Mouse (Mus musculus) neural tube, embryonic 13.5 days (tissue): ENCODE data around the gene Trpm6. TPM values are rescaled to one million over a fixed set of nuclear protein-coding genes. Genes with fewer than 3 reads are reported as not detected.

ENCODE experiments used
- ATAC-seq: fragments of 200-750 bp; cut with Nextera tagmentation; 2 replicates; pipeline ENCODE4 v1.8.0; 2017; ENCODE audit warnings: low read depth, mild to moderate bottlenecking, moderate TSS enrichment, moderate library complexity
- H3K27ac ChIP-seq: fragments of 300-500 bp; sonication (generic); replicated peaks from 2 replicates; pipeline ENCODE4 v1.5.1; 2015; ENCODE audit warnings: moderate library complexity, mild to moderate bottlenecking, inconsistent platforms
- H3K27me3 ChIP-seq: fragments of 300-500 bp; sonication (generic); 2 replicates; pipeline ENCODE4 v1.6.1; 2015; ENCODE audit warnings: mild to moderate bottlenecking, inconsistent platforms
- H3K36me3 ChIP-seq: fragments of 300-500 bp; sonication (generic); 2 replicates; pipeline ENCODE4 v1.6.1; 2015; ENCODE audit warnings: mild to moderate bottlenecking, inconsistent platforms
- H3K4me1 ChIP-seq: fragments of 300-500 bp; sonication (generic); replicated peaks from 2 replicates; pipeline ENCODE4 v1.6.1; 2015; ENCODE audit warnings: inconsistent platforms
- H3K4me2 ChIP-seq: fragments of 300-500 bp; sonication (generic); 2 replicates; pipeline ENCODE4 v1.6.1; 2015; ENCODE audit warnings: inconsistent platforms, mild to moderate bottlenecking, moderate library complexity
- H3K4me3 ChIP-seq: fragments of 300-500 bp; sonication (generic); 2 replicates; pipeline ENCODE4 v1.5.1; 2015; ENCODE audit warnings: mild to moderate bottlenecking, inconsistent platforms
- H3K9ac ChIP-seq: fragments of 300-500 bp; sonication (generic); 2 replicates; pipeline ENCODE4 v1.6.1; 2015; ENCODE audit warnings: moderate library complexity, mild to moderate bottlenecking, inconsistent platforms
- H3K9me3 ChIP-seq: fragments of 300-500 bp; sonication (generic); 2 replicates; pipeline ENCODE4 v1.6.1; 2016; ENCODE audit warnings: inconsistent platforms
- WGBS: fragments of 180-500 bp; shearing (Covaris S2); methylation state at CpG from one replicate; pipeline ENCODE4 v1.1.7; 2015; 5-methylcytosine and 5-hydroxymethylcytosine counted together
- polyA plus RNA-seq: library from polyadenylated mRNA; unstranded; fragments of >200 nt; fragmentation: Nextera tagmentation; extraction: Ambion mirVana; gene quantifications from 2 replicates; pipeline ENCODE4 v1.2.1, GENCODE M21; 2015

The Trpm6 gene
- polyA plus RNA-seq, 1 experiment from 2014 or later, result 0.35 TPM

- no peaks in the 10 kb centered on the region for H3K36me3 ChIP-seq
- H3K4me2 ChIP-seq, result no peak overlapping the region
- no peaks in the 10 kb centered on the region for H3K4me1 ChIP-seq
- no peaks in the 10 kb centered on the region for H3K27me3 ChIP-seq
- H3K9ac ChIP-seq, result no peak overlapping the region
- H3K4me3 ChIP-seq, result no peak overlapping the region
- no peaks in the 10 kb centered on the region for H3K9me3 ChIP-seq
- no peak overlapping the region for H3K27ac ChIP-seq
- WGBS, result 92% methylated on average over 4 of the region's 4 CpGs
- ATAC-seq, result no peak
Measured at GRCm38 (mm10) chr19:18735901-18736300, 13.9 kb upstream of the Trpm6 start.

- no peak overlapping the region for H3K4me3 ChIP-seq
- no peaks in the 10 kb centered on the region for H3K9me3 ChIP-seq
- H3K36me3 ChIP-seq, result no peaks in the 10 kb centered on the region
- 86% methylated on average over 7 of the region's 7 CpGs for WGBS
- no peak for ATAC-seq
- H3K4me1 ChIP-seq, result no peaks in the 10 kb centered on the region
- H3K9ac ChIP-seq, result no peak overlapping the region
- H3K27ac ChIP-seq, result no peak overlapping the region
- H3K4me2 ChIP-seq, result no peak overlapping the region
- no peaks in the 10 kb centered on the region for H3K27me3 ChIP-seq
Measured at GRCm38 (mm10) chr19:18739146-18739545, 10.6 kb upstream of the Trpm6 start.

- H3K36me3 ChIP-seq, result no peaks in the 10 kb centered on the region
- no peaks in the 10 kb centered on the region for H3K4me1 ChIP-seq
- no peak overlapping the region for H3K27ac ChIP-seq
- H3K4me3 ChIP-seq, result no peak overlapping the region
- ATAC-seq, result no peak
- 85% methylated on average over 5 of the region's 5 CpGs for WGBS
- no peak overlapping the region for H3K9ac ChIP-seq
- no peak overlapping the region for H3K4me2 ChIP-seq
- H3K9me3 ChIP-seq, result no peaks in the 10 kb centered on the region
- 0 out of 2 replicates have a peak, but pooled peaks cover under 1% of the 10 kb centered on the region for H3K27me3 ChIP-seq
Measured at GRCm38 (mm10) chr19:18743946-18744345, 5.8 kb upstream of the Trpm6 start.

GRCm38 (mm10) chr19:18746576-18747340 lies 3.0 kb upstream of the Trpm6 start:
- Histone ChIP-seq H3K36me3 (no peaks in the 10 kb centered on the region), H3K4me1 (peaks cover 9% of the 10 kb centered on the region; the same call in 1 of the 2 replicates), H3K9ac (no peak overlapping the region), H3K27me3 (peaks cover 19% of the 10 kb centered on the region), H3K4me2 (no peak overlapping the region), H3K27ac (no peak overlapping the region), H3K9me3 (no peaks in the 10 kb centered on the region), H3K4me3 (no peak overlapping the region)
- no peak for ATAC-seq
- WGBS, result 89% methylated on average over 5 of the region's 5 CpGs

GRCm38 (mm10) chr19:18747379-18747778 lies 2.4 kb upstream of the Trpm6 start:
- no peak overlapping the region for H3K9ac ChIP-seq
- ATAC-seq, result no peak
- no peaks in the 10 kb centered on the region for H3K9me3 ChIP-seq
- H3K4me1 ChIP-seq, result peaks cover 9% of the 10 kb centered on the region; the same call in 1 of the 2 replicates
- H3K27me3 ChIP-seq, result peaks cover 19% of the 10 kb centered on the region
- H3K4me3 ChIP-seq, result no peak overlapping the region
- H3K36me3 ChIP-seq, result no peaks in the 10 kb centered on the region
- H3K27ac ChIP-seq, result no peak overlapping the region
- no peak overlapping the region for H3K4me2 ChIP-seq
- WGBS, result 95% methylated on average over 4 of the region's 4 CpGs

GRCm38 (mm10) chr19:18757191-18757590 lies 7.4 kb downstream of the Trpm6 start:
- H3K4me3 ChIP-seq, result no peak overlapping the region
- no peak for ATAC-seq
- H3K9me3 ChIP-seq, result no peaks in the 10 kb centered on the region
- H3K27ac ChIP-seq, result no peak overlapping the region
- no peaks in the 10 kb centered on the region for H3K4me1 ChIP-seq
- no peaks in the 10 kb centered on the region for H3K36me3 ChIP-seq
- H3K4me2 ChIP-seq, result no peak overlapping the region
- H3K9ac ChIP-seq, result no peak overlapping the region
- no peaks in the 10 kb centered on the region for H3K27me3 ChIP-seq

- no peak for ATAC-seq
- WGBS, result 83% methylated on average over 4 of the region's 4 CpGs
- Histone ChIP-seq H3K4me3 (no peak overlapping the region), H3K27me3 (no peaks in the 10 kb centered on the region), H3K9ac (no peak overlapping the region), H3K4me1 (no peaks in the 10 kb centered on the region), H3K36me3 (no peaks in the 10 kb centered on the region), H3K4me2 (no peak overlapping the region), H3K27ac (no peak overlapping the region), H3K9me3 (no peaks in the 10 kb centered on the region)
Measured at GRCm38 (mm10) chr19:18757706-18758105, 7.9 kb downstream of the Trpm6 start.

GRCm38 (mm10) chr19:18758269-18758668 lies 8.5 kb downstream of the Trpm6 start:
- Histone ChIP-seq H3K36me3 (no peaks in the 10 kb centered on the region), H3K9me3 (no peaks in the 10 kb centered on the region), H3K4me2 (no peak overlapping the region), H3K4me1 (no peaks in the 10 kb centered on the region), H3K4me3 (no peak overlapping the region), H3K27ac (no peak overlapping the region), H3K27me3 (no peaks in the 10 kb centered on the region), H3K9ac (no peak overlapping the region)
- ATAC-seq, result no peak
- 51% methylated on average over 6 of the region's 6 CpGs for WGBS

GRCm38 (mm10) chr19:18758916-18759315 lies 9.1 kb downstream of the Trpm6 start:
- Histone ChIP-seq H3K4me1 (no peaks in the 10 kb centered on the region), H3K4me3 (no peak overlapping the region), H3K9me3 (no peaks in the 10 kb centered on the region), H3K36me3 (no peaks in the 10 kb centered on the region), H3K27ac (no peak overlapping the region), H3K9ac (no peak overlapping the region), H3K4me2 (no peak overlapping the region), H3K27me3 (no peaks in the 10 kb centered on the region)
- no peak for ATAC-seq
- 51% methylated on average over 9 of the region's 9 CpGs for WGBS

- 89% methylated on average over 5 of the region's 5 CpGs for WGBS
- H3K27me3 ChIP-seq, result no peaks in the 10 kb centered on the region
Measured at GRCm38 (mm10) chr19:18766399-18766798, 16.6 kb downstream of the Trpm6 start.

GRCm38 (mm10) chr19:18771048-18771447 lies 21.3 kb downstream of the Trpm6 start:
- ATAC-seq, result no peak
- Histone ChIP-seq H3K9me3 (no peaks in the 10 kb centered on the region), H3K9ac (no peak overlapping the region), H3K27ac (no peak overlapping the region), H3K36me3 (no peaks in the 10 kb centered on the region), H3K4me1 (no peaks in the 10 kb centered on the region), H3K27me3 (no peaks in the 10 kb centered on the region), H3K4me3 (no peak overlapping the region), H3K4me2 (no peak overlapping the region)
- WGBS, result 75% methylated on average over 1 of the region's 1 CpGs

More at GRCm38 (mm10) chr19:18766399-18766798, 16.6 kb downstream of the Trpm6 start:
- no peak for ATAC-seq
- Histone ChIP-seq H3K4me1 (no peaks in the 10 kb centered on the region), H3K4me3 (no peak overlapping the region), H3K27ac (no peak overlapping the region), H3K36me3 (no peaks in the 10 kb centered on the region), H3K9ac (no peak overlapping the region), H3K4me2 (no peak overlapping the region), H3K9me3 (no peaks in the 10 kb centered on the region)

GRCm38 (mm10) chr19:18771561-18771960 lies 21.8 kb downstream of the Trpm6 start:
- H3K4me2 ChIP-seq, result no peak overlapping the region
- no peaks in the 10 kb centered on the region for H3K9me3 ChIP-seq
- H3K4me1 ChIP-seq, result no peaks in the 10 kb centered on the region
- H3K4me3 ChIP-seq, result no peak overlapping the region
- no peak overlapping the region for H3K9ac ChIP-seq
- ATAC-seq, result no peak
- H3K36me3 ChIP-seq, result no peaks in the 10 kb centered on the region
- no peaks in the 10 kb centered on the region for H3K27me3 ChIP-seq
- H3K27ac ChIP-seq, result no peak overlapping the region
- WGBS, result 81% methylated on average over 1 of the region's 1 CpGs
